Mouse (Mus musculus): ENCODE results near the gene Lrrc30. TPM values are rescaled to one million over a fixed set of nuclear protein-coding genes. Genes with fewer than 3 reads are reported as not detected.

The Lrrc30 gene
- polyA plus RNA-seq, 1 experiment from 2014 or later = 0.12 TPM

Other genes starting within 250 kb of the Lrrc30 start
- gene Lama1, start 64.5 kb upstream of the Lrrc30 start, polyA plus RNA-seq (2014; fragmentation: Nextera tagmentation; extraction: Ambion mirVana) = 31.0 and 60.4 TPM in 2 replicates